Mouse (Mus musculus): Measurements from ENCODE around the gene A730049H05Rik.

A730049H05Rik gene

GRCm38 (mm10) chr6:92827360-92827759 is 11.1 kb downstream of the A730049H05Rik start:
- no peak for DNase-seq (ENCODE audit: low spot score in 2 of 2)

DNA sequence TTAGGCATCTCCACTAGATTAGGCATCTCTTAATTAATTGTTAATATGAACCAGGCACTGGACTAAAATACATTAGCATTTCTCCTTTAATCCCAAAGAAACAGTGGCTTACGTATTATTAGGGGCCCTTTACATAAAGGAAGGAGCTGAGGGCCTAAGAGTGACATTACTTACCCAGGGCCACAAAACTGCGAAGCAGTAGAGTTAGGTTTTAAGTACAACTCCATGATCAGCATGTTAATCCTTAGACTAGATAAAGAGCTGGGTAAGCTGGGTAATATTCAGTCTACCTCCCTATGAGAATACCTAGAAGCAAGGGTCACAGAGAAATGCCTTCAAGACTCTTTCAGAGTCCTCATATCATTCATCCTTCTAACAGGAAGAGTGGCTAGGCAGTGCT is 12.9 kb downstream of the A730049H05Rik start:
- no peak for DNase-seq (ENCODE audit: low spot score in 2 of 2)

DNA sequence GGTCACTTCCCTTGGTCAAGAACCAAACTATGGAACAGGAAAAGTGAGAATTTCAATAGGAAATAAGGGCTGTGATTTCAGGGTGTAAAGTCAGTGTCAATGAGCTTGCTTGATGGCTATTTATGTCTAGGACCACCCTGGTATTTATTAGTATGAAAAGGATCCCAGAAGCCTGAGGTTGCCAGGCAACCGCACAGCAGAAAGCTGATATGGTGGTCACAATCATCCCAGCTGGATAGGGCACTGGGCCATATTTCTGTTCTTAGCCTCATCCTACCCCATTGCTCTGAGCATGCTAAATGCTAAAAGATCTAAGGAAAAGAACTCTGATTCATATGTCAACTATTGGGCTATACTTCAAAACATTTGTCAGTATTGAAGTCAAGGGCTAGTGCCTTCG is 14.8 kb downstream of the A730049H05Rik start:
- no peak for DNase-seq (ENCODE audit: low spot score in 2 of 2)

GRCm38 (mm10) chr6:92842000-92842399 is 25.7 kb downstream of the A730049H05Rik start:
- no peak for DNase-seq (ENCODE audit: low spot score in 2 of 2)

DNA sequence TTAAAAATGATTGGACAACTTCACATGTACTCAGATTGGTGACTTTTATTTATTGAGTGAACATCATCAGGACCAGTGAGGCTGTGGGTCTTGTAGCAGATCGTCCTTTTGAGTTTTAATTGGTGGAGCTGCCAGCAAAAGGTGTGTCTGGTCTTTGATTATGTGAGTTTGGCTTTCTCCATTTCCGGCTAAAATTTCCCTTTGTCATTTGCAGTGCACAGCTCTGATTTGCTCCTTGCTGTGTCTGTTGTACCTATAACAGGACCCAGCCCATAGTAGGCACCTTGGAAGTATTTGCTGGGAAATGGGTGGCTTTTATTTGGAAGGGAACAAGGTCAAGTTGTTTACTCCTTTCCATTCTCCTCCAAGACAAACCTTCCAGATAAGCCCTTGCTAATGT is 27.2 kb downstream of the A730049H05Rik start:
- no peak for DNase-seq (ENCODE audit: low spot score in 2 of 2)

DNA sequence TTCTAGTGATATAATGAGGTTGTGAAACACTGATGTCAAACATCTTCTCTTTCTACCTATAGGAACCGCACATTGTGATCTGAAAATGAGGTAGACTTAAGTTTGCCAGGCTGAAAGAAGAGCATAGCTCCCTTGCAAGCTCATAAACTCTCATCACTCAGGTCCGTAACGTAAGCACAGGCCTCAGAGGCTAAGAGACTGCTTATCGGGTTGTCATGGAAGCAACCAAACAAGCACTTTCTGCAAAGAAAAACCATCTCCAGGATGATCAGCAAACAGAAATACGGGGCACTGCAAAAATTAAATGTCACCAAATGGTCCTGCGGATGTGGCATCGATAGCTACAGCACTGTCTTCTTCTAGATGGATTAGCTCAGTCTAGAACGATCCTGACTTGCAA is 29.6 kb downstream of the A730049H05Rik start:
- DNase-seq (ENCODE audit: low spot score in 2 of 2): no peak

DNA sequence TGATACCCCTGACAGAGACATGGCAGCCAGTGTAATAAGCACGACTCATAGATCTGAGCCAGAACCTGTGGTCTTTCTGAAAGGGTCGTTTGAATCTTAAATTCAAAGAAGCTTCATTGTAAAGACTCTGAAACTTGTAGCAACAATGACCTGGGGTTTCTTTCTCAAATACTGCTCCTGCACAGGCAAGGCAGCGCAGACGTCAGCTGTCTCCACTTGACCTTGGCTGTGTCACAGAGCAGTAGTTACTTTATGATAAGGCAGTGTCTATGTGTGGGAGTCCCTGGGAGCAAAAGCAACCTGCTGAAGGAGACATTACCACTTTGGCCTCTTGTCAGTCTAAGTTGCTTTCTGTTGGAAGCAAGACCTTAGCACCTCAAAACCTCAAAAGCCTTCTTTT is 30.3 kb downstream of the A730049H05Rik start:
- DNase-seq (ENCODE audit: low spot score in 2 of 2): no peak

DNA sequence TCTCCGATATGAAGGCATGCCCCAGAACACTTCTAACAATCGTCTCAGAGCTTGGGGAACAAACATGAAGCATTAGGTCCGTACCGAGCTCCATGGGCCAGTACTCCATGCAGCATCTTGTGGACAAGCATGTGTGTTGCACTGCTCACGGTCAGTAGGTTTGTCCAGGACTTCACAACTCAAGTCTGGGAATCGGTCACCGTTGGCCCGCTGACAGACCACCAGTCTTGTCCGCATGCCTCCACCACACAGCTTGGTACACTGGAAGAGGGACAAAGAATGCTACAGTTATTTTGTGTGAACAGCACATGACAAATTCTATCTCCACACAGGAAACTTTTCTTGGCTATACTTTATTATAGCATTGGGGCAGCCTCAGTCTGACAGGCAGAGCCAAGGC is 32.9 kb downstream of the A730049H05Rik start:
- DNase-seq (ENCODE audit: low spot score in 2 of 2): no peak

GRCm38 (mm10) chr6:92850250-92850649 is 34.0 kb downstream of the A730049H05Rik start:
- peak; percentile 7 to 27 for DNase-seq (ENCODE audit: low spot score in 2 of 2)

DNA sequence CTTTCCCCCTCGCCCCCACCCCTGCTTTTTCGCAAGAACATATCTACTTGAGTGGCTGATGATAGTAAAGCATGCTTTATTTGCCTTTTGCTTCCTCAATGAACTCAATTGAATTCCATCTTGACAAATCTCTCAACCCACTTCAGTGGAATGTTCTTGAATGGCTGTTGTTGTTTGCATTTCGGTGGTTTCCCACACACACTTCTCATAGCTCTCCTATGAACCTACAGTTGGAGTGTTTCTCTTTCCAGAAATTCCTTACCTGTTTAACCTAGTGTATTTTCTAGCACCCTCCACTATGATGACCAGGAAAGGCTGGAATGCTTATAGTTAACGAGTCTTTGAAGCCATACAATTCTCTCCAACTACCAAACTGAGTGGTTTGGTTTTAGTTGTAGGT is 38.6 kb downstream of the A730049H05Rik start:
- DNase-seq (ENCODE audit: low spot score in 2 of 2): no peak

DNA sequence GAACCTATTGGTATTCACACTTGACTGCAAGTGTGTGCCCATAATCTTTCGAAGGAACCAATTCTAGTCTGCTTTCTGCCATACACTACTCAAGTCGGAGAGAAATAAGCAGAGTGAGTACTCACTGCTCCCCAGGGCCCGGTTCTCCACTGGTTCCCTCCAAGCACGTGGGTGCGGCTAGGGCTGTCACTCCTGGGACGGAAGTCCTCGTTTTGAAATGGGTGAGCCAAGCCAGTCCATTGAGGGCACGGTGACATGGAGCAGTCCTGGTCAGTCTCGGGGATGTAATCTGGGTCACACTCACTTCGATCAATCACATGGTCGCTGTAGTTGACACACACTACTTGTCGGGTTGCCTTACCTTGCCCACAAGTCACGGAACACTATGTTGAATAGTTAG is 41.5 kb downstream of the A730049H05Rik start:
- no peak for DNase-seq (ENCODE audit: low spot score in 2 of 2)

DNA sequence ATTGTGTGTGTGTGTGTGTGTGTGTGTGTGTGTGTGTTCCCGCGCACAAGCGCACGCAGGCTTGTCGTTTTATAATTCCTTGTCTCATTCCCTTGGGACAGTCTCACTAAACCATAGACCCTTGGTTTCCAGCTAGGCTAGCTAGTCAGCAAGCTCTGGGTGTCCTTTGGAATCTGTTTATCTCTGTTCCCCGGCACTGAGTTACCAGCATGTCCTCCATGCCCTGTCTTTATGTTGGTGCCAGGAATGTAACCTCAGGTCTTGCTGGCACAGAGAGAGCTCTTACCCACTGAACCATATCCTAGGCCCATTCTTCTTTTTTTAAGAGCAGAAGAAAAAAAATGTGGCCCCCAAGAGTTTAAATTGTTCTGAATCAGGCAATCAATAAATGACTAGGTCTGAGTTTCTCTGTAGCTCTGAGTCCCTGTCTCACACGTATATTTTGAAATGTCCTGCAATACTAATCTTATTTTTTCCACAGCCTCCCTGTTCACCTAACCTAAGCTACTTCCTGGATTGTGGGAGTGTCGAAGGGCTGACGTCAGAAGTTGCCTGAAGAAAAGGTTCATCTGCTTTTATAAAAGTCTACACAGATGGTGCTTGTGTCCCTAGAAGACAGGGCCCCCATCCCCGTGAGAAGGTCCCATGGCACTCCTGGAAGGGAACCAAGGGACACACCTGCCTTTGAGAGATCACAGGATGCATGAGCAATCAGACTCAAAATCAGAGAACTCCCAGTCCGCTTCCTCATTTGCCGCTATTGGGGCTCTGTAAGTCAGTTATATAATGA is 42.6 kb downstream of the A730049H05Rik start:
- no peak for DNase-seq (ENCODE audit: low spot score in 2 of 2)

DNA sequence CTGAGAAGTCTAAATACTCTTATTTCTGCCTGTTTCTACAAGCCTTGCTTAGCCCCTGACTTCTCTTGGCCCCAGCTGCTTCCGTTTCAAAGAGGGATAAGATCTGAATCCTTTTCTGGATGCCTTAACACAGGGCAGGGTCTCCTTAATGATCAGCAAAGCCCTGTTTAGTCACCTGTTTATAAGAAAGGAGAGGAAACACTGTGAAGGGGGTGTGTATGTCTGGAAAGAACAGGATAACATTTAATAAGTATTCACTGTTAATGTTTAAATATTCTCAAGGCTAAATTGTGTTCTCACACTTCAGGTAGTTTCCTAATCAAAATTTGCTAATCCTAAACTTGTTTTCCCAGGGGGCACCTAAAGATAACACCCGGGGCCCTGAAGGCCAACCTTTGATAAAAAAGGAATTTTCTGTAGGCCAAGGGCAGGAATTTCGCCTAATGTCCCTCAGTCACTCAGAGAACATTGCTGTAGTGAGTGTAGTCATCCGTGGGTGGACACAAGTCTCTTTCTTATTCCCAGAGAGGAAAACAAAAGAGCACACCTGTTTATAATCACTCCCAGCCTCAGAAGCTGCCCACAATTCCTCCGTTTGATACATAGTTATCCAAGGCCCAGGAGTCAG is 44.1 kb downstream of the A730049H05Rik start:
- no peak for DNase-seq (ENCODE audit: low spot score in 2 of 2)

- DNase-seq (ENCODE audit: low spot score in 2 of 2): no peak
Measured at GRCm38 (mm10) chr6:92862599-92862998, 46.3 kb downstream of the A730049H05Rik start.

GRCm38 (mm10) chr6:92869089-92869581 is 52.9 kb downstream of the A730049H05Rik start, which contains the start of gene Gm15737:
Gene Gm15737 (plus strand): TSS chr6:92869357.
- no peak for DNase-seq (ENCODE audit: low spot score in 2 of 2)

- DNase-seq (ENCODE audit: low spot score in 2 of 2): no peak
Measured at GRCm38 (mm10) chr6:92869582-92870219, 53.4 kb downstream of the A730049H05Rik start.

DNA sequence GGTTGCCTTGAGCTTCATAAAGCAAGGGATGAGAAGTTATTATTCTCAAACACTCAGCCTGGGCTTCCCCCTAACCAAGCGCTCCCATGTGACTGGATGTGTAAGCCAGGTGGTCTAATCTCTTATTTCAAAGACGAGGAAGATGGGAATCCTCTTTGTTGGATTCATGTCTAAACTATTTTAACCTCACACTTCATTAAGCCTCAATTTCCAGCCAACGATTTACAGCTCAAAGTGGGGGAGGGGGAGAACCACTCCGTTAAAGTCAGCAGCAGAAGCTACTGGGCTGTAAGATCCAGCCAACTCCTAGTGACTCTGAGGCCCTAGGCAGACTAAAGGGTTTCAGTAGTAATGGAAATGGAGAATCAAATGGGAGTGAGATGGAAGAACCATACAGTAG is 55.5 kb downstream of the A730049H05Rik start:
- DNase-seq (ENCODE audit: low spot score in 2 of 2): no peak

DNA sequence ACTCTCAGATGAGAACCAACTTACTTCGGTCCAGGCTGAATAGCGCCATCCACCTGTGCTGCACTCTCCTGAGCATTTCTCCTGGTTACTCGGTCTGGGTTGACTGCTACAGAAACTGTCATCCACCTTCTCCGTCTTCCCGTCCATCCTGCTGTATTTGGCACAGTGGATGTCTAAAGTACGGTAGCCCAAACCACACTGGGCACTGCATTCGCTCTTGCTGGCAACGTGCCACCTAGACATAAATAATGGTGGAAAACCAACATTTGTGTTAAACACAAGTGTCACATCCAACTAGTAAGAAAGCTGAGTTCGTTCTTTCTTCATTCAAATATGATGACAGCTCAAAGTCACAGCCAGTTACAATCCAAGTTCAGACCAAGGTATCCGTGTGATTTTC is 56.5 kb downstream of the A730049H05Rik start:
- no peak for DNase-seq (ENCODE audit: low spot score in 2 of 2)

DNA sequence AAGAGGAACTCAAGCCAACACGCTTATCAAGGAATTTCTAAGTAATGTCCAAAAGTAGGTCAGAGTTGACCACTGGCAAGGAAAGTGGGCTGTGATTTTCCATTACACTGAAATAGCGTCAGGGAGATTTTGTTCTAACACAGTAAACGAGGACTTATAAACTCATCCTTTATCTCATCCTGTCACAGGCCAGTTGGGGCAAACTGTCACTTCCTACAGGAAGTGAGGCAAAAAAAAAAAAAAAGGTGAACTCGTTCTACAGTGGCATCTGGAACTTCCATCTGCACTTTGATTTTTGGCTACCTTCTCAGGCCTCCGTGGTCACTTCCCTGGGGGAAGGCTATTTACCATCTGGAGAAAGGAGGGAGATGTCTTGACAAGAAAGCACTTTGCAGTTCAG is 58.6 kb downstream of the A730049H05Rik start:
- no peak for DNase-seq (ENCODE audit: low spot score in 2 of 2)

DNA sequence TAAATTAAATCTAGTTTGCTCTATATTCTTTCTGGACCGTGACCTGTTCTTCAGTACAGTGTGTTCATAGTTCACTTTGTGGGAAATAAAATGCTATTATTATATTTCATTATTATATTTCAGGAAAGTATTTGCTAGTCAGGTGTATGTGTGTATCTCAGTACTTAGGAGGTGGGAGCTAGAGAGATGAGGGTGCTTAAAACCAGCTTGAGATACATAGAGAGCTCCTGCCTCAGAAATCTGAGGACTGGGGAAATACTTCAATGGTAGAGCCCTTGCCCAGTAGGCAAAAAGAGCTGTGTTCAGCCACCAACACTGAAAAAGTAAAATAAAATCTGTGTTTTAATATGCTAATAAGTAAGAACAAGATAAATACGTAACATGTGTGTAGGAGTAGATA is 59.1 kb downstream of the A730049H05Rik start:
- no peak for DNase-seq (ENCODE audit: low spot score in 2 of 2)

- no peak for DNase-seq (ENCODE audit: low spot score in 2 of 2)
Measured at GRCm38 (mm10) chr6:92876121-92876520, 59.8 kb downstream of the A730049H05Rik start.

GRCm38 (mm10) chr6:92877236-92877635 is 61.0 kb downstream of the A730049H05Rik start:
- DNase-seq (ENCODE audit: low spot score in 2 of 2): no peak

DNA sequence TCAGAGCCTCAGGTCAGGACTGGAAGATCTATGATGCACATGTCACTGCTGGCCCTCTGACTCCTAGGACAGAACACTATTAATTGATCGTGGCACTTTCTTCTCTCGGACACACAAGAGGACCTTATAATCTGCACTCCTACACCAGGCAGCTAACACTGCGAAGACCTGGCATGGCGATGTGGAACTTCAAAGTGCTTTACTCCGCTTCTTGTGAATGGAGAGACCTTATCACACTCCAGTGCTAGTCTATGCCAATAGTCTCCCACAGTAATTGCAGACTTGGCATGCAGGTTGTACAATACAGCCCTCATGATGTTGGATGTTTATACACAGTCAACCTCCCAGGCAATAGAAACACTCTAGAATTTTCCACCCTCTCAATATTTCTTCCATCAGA is 62.5 kb downstream of the A730049H05Rik start:
- no peak for DNase-seq (ENCODE audit: low spot score in 2 of 2)
